ENCODE assay signal across 8 mouse cellular contexts in the genomic region with DNA sequence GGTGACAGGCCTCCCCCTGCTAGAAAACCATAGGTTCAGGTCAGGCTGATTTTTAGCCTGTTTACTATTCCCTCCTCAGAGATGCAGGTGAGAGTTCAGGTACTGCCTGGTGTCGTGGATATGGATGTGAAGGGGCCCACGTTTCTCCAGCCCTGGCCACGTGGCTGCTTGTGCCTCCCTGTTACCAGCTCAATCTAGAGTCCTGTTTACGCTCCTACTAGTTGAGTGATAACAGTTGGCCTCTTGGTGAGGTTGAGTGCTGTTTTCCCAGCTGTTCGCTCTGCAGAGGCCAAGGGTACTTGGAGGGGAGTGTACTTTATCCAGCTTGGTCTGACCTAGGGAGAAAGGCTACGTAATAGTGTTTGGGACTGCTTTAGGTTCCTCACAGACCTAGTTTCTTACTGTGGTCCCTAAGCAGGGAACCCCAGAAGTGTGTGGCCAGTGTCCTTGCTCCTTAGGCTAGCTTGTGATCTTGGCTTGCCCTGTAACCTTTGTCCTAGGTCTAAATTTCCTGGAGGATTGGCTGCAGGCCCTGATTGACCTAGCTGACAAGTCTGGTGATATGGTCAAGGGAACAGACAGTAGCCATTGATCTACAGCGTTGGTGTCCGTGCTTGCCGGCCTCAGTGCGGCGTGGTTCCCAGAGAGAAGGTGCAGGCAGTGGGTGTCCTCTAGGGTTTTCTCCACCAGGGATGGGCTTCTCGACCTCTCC. TPM values are rescaled to one million over a fixed set of nuclear protein-coding genes. Genes with fewer than 3 reads are reported as not detected.
DNase-seq lines count a peak whose midpoint lies in the region; ATAC-seq and TF ChIP-seq lines count a peak whose summit lies in the region.

No protein-coding gene starts in this region.

- H3K27me3 ChIP-seq in forebrain, embryonic 11.5 days (ENCODE audit: control insufficient read depth, insufficient read depth, low read length), result no peaks in the 10 kb centered on the region
- no peaks in the 10 kb centered on the region for H3K27me3 ChIP-seq in intestine, embryonic 16.5 days (replicated peaks; ENCODE audit: control insufficient read depth, insufficient read depth, low read length)
- no peaks in the 10 kb centered on the region for H3K27me3 ChIP-seq in liver, postnatal 0 days (ENCODE audit: insufficient read depth, low read length)
- H3K27me3 ChIP-seq in stomach, embryonic 16.5 days (ENCODE audit: control insufficient read depth, insufficient read depth, low read length), result no peaks in the 10 kb centered on the region

- peak overlapping the region; percentile 70 for H3K4me3 ChIP-seq in forebrain, embryonic 11.5 days (ENCODE audit: low read depth, low read length)
- peak overlapping the region; percentile 81 for H3K4me3 ChIP-seq in intestine, embryonic 16.5 days (ENCODE audit: low read length)
- H3K4me3 ChIP-seq in liver, postnatal 0 days (ENCODE audit: low read depth, low read length), result peak overlapping the region; percentile 69
- peak overlapping the region; percentile 86 for H3K4me3 ChIP-seq in stomach, embryonic 16.5 days (replicated peaks; ENCODE audit: low read length)

- H3K27ac ChIP-seq in forebrain, embryonic 11.5 days (ENCODE audit: low read depth, low read length), result no peak overlapping the region
- peak overlapping the region; percentile 98 for H3K27ac ChIP-seq in intestine, embryonic 16.5 days (ENCODE audit: low read length)
- peak overlapping the region; percentile 94 for H3K27ac ChIP-seq in liver, postnatal 0 days (ENCODE audit: low read depth)
- H3K27ac ChIP-seq in stomach, embryonic 16.5 days (ENCODE audit: low read length), result peak overlapping the region; percentile 99

- DNase-seq in lung, adult 18-20 months, result peak; percentile 60 to 72
- no peak for DNase-seq in lung, postnatal 14 days
- no peak for DNase-seq in forebrain, embryonic 11.5 days (ENCODE audit: low spot score)
- DNase-seq in liver, postnatal 0 days, result peak; percentile 36
- DNase-seq in urinary bladder, postnatal 36 days (ENCODE audit: low spot score in 2 of 2), result no peak
- no peak for DNase-seq in ovary, postnatal 14 days (ENCODE audit: low spot score)

- H3K9me3 ChIP-seq in forebrain, embryonic 11.5 days (ENCODE audit: control insufficient read depth, low read length), result no peaks in the 10 kb centered on the region
- no peaks in the 10 kb centered on the region for H3K9me3 ChIP-seq in intestine, embryonic 16.5 days (ENCODE audit: control insufficient read depth, low read length)
- H3K9me3 ChIP-seq in liver, postnatal 0 days (ENCODE audit: low read length), result no peaks in the 10 kb centered on the region
- 0 out of 2 replicates have a peak, but pooled peaks cover 3% of the 10 kb centered on the region for H3K9me3 ChIP-seq in stomach, embryonic 16.5 days (replicated peaks; ENCODE audit: control insufficient read depth, low read length)

- no peak for TF ChIP-seq EP300 in liver, postnatal 0 days (IDR thresholded peaks at IDR 0.05; ENCODE audit: low read depth)

- H3K36me3 ChIP-seq in forebrain, embryonic 11.5 days (ENCODE audit: control insufficient read depth, insufficient read depth, low read length), result no peaks in the 10 kb centered on the region; the same call in 1 of the 2 replicates
- H3K36me3 ChIP-seq in intestine, embryonic 16.5 days (ENCODE audit: control insufficient read depth, insufficient read depth, low read length), result no peaks in the 10 kb centered on the region
- peaks cover 4% of the 10 kb centered on the region for H3K36me3 ChIP-seq in liver, postnatal 0 days (replicated peaks; ENCODE audit: insufficient read depth, low read length)
- no peaks in the 10 kb centered on the region for H3K36me3 ChIP-seq in stomach, embryonic 16.5 days (ENCODE audit: control insufficient read depth, insufficient read depth, low read length)

- peak overlapping the region; percentile 59 for H3K4me2 ChIP-seq in forebrain, embryonic 11.5 days (ENCODE audit: low read depth, low read length, severe bottlenecking)
- H3K4me2 ChIP-seq in intestine, embryonic 16.5 days (ENCODE audit: low read depth, low read length), result peak overlapping the region; percentile 67
- peak overlapping the region; percentile 72 for H3K4me2 ChIP-seq in liver, postnatal 0 days (ENCODE audit: low read depth, low read length)
- H3K4me2 ChIP-seq in stomach, embryonic 16.5 days (ENCODE audit: low read depth, low read length), result peak overlapping the region; percentile 73

- ATAC-seq in forebrain, embryonic 11.5 days (replicated peaks; ENCODE audit: low FRiP score), result no peak
- peak; percentile 52 for ATAC-seq in intestine, embryonic 16.5 days
- ATAC-seq in liver, postnatal 0 days, result peak; percentile 17
- peak; percentile 15 for ATAC-seq in stomach, embryonic 16.5 days (ENCODE audit: insufficient read depth, low FRiP score)

- WGBS in forebrain, embryonic 11.5 days, result 79% methylated on average over 12 of the region's 12 CpGs
- WGBS in intestine, embryonic 16.5 days, result 45% methylated on average over 12 of the region's 12 CpGs
- WGBS in liver, postnatal 0 days (ENCODE audit: insufficient replicate concordance), result 48% methylated on average over 12 of the region's 12 CpGs
- WGBS in stomach, embryonic 16.5 days, result 46% methylated on average over 12 of the region's 12 CpGs

- TF ChIP-seq CTCF in liver, postnatal 0 days (IDR thresholded peaks at IDR 0.05; ENCODE audit: low read depth), result no peak

- H3K9ac ChIP-seq in forebrain, embryonic 11.5 days (ENCODE audit: low read length), result peak overlapping the region; percentile 85
- H3K9ac ChIP-seq in intestine, embryonic 16.5 days (ENCODE audit: low read depth, low read length), result peak overlapping the region; percentile 92
- peak overlapping the region; percentile 80 for H3K9ac ChIP-seq in liver, postnatal 0 days (replicated peaks)
- H3K9ac ChIP-seq in stomach, embryonic 16.5 days (ENCODE audit: low read length), result peak overlapping the region; percentile 97

- peaks cover 8% of the 10 kb centered on the region; the same call in 1 of the 2 replicates for H3K4me1 ChIP-seq in forebrain, embryonic 11.5 days (replicated peaks; ENCODE audit: control insufficient read depth, insufficient read depth, low read length)
- peaks cover 29% of the 10 kb centered on the region for H3K4me1 ChIP-seq in intestine, embryonic 16.5 days (ENCODE audit: control insufficient read depth, insufficient read depth, low read length)
- peaks cover 55% of the 10 kb centered on the region for H3K4me1 ChIP-seq in liver, postnatal 0 days (ENCODE audit: insufficient read depth)
- peaks cover 36% of the 10 kb centered on the region for H3K4me1 ChIP-seq in stomach, embryonic 16.5 days (ENCODE audit: control insufficient read depth, insufficient read depth, low read length)

RNA-seq across cellular contexts. Expression of gene Akt2, which starts 1.7 kb away (rescaled TPM):
- polyA plus RNA-seq in forebrain, embryonic 11.5 days (2014; fragmentation: Nextera tagmentation; extraction: Ambion mirVana), result 72.3 and 75.2 TPM in 2 replicates
- 58.5 and 60.3 TPM in 2 replicates for polyA plus RNA-seq in intestine, embryonic 16.5 days (2015; fragmentation: Nextera tagmentation; extraction: Ambion mirVana)
- 24.0 and 25.5 TPM in 2 replicates for polyA plus RNA-seq in liver, postnatal 0 days (2015; fragmentation: Nextera tagmentation; extraction: Ambion mirVana)
- 79.0 and 84.6 TPM in 2 replicates for polyA plus RNA-seq in stomach, embryonic 16.5 days (2015; fragmentation: Nextera tagmentation; extraction: Ambion mirVana)

RNA-seq across cellular contexts. Expression of gene 2310022A10Rik, which starts 40.1 kb away (rescaled TPM):
- 34.0 and 34.1 TPM in 2 replicates for polyA plus RNA-seq in forebrain, embryonic 11.5 days (2014; fragmentation: Nextera tagmentation; extraction: Ambion mirVana)
- polyA plus RNA-seq in intestine, embryonic 16.5 days (2015; fragmentation: Nextera tagmentation; extraction: Ambion mirVana), result 21.5 and 21.8 TPM in 2 replicates
- polyA plus RNA-seq in liver, postnatal 0 days (2015; fragmentation: Nextera tagmentation; extraction: Ambion mirVana), result 8.6 and 9.0 TPM in 2 replicates
- polyA plus RNA-seq in stomach, embryonic 16.5 days (2015; fragmentation: Nextera tagmentation; extraction: Ambion mirVana), result 23.0 and 25.6 TPM in 2 replicates

RNA-seq across cellular contexts. Expression of gene Pld3, which starts 40.1 kb away (rescaled TPM):
- 52.1 and 56.4 TPM in 2 replicates for polyA plus RNA-seq in forebrain, embryonic 11.5 days (2014; fragmentation: Nextera tagmentation; extraction: Ambion mirVana)
- 65.6 and 73.0 TPM in 2 replicates for polyA plus RNA-seq in intestine, embryonic 16.5 days (2015; fragmentation: Nextera tagmentation; extraction: Ambion mirVana)
- 46.5 and 49.3 TPM in 2 replicates for polyA plus RNA-seq in liver, postnatal 0 days (2015; fragmentation: Nextera tagmentation; extraction: Ambion mirVana)
- 93.5 and 107 TPM in 2 replicates for polyA plus RNA-seq in stomach, embryonic 16.5 days (2015; fragmentation: Nextera tagmentation; extraction: Ambion mirVana)

Comparison
In these comparisons a context has a peak if more than half of its experiments do, and no peak if none do; other contexts are left out.
1. DNase-seq: peak in lung, adult 18-20 months (2 of 2) and liver, postnatal 0 days (single experiment); none in lung, postnatal 14 days (single experiment), forebrain, embryonic 11.5 days (single experiment), urinary bladder, postnatal 36 days (0 of 2) and ovary, postnatal 14 days (single experiment).
2. Peak in every context shown above with its lines, with median percentiles within 50 percentile points of each other: H3K4me2 ChIP-seq, H3K4me3 ChIP-seq and H3K9ac ChIP-seq.